Mouse (Mus musculus) limb, embryonic 14.5 days (tissue): Measurements from ENCODE around the gene P4hb. TPM values are rescaled to one million over a fixed set of nuclear protein-coding genes. Genes with fewer than 3 reads are reported as not detected.
A peak's percentile ranks its signal among the peaks of the same experiment; 100 is the strongest.

Experiments
- ATAC-seq: fragments of 200-750 bp; cut with Nextera tagmentation; 2 replicates; pipeline ENCODE4 v1.8.0; 2017; ENCODE audit warnings: low read depth, moderate number of reproducible peaks, moderate TSS enrichment; ENCODE audit not compliant: low FRiP score
- DNase-seq: peaks from one replicate; pipeline ENCODE4 v3.0.0-alpha.2; 2015; ENCODE audit warnings: low spot score
- H3K27ac ChIP-seq: fragments of 300-500 bp; sonication (generic); replicated peaks from 2 replicates; pipeline ENCODE4 v1.5.1; 2014; ENCODE audit warnings: low read depth, mild to moderate bottlenecking, low read length, moderate library complexity, mixed read lengths
- H3K27me3 ChIP-seq: fragments of 300-500 bp; sonication (generic); 2 replicates; pipeline ENCODE4 v1.6.1; 2014; ENCODE audit warnings: low read length, mixed read lengths; ENCODE audit not compliant: control insufficient read depth, insufficient read depth
- H3K36me3 ChIP-seq: fragments of 300-500 bp; sonication (generic); 2 replicates; pipeline ENCODE4 v1.6.1; 2014; ENCODE audit warnings: mild to moderate bottlenecking, low read length, moderate library complexity, mixed read lengths; ENCODE audit not compliant: control insufficient read depth, insufficient read depth
- H3K4me1 ChIP-seq: fragments of 300-500 bp; sonication (generic); 2 replicates; pipeline ENCODE4 v1.6.1; 2014; ENCODE audit warnings: antibody characterized with exemption, low read length, mixed read lengths; ENCODE audit not compliant: control insufficient read depth, insufficient read depth
- H3K4me2 ChIP-seq: fragments of 300-500 bp; sonication (generic); replicated peaks from 2 replicates; pipeline ENCODE4 v1.6.1; 2014; ENCODE audit warnings: low read depth, mild to moderate bottlenecking, low read length, moderate library complexity; ENCODE audit not compliant: severe bottlenecking
- H3K4me3 ChIP-seq: fragments of 300-500 bp; sonication (generic); replicated peaks from 2 replicates; pipeline ENCODE4 v1.5.1; 2014; ENCODE audit warnings: low read length
- H3K9ac ChIP-seq: fragments of 300-500 bp; sonication (generic); 2 replicates; pipeline ENCODE4 v1.6.1; 2014; ENCODE audit warnings: mild to moderate bottlenecking, low read depth, low read length, moderate library complexity; ENCODE audit not compliant: severe bottlenecking
- H3K9me3 ChIP-seq: fragments of 300-500 bp; sonication (generic); 2 replicates; pipeline ENCODE4 v1.6.1; 2016; ENCODE audit warnings: low read length; ENCODE audit not compliant: control insufficient read depth
- POLR2A ChIP-seq: fragments of 200-500 bp; IDR thresholded peaks from 2 replicates; pipeline ENCODE4 v1.8.0; 2012; ENCODE audit warnings: inconsistent platforms, mild to moderate bottlenecking, moderate library complexity, borderline replicate concordance; ENCODE audit not compliant: insufficient read depth, insufficient read length; ENCODE audit errors: extremely low read depth
- WGBS: fragments of 180-500 bp; shearing (Covaris S2); extraction: QIAGEN DNeasy Blood & Tissue Kit; methylation state at CpG from one replicate; pipeline ENCODE4 v1.1.7; 2014; 5-methylcytosine and 5-hydroxymethylcytosine counted together
- polyA plus RNA-seq, 2 experiments: library from polyadenylated mRNA; depleted of rRNA in 1 of 2; stranded (reverse) in 1 of 2; unstranded in 1 of 2; fragments of >200 nt; fragmentation: Nextera tagmentation in 1 of 2; extraction: Ambion mirVana in 1 of 2; gene quantifications; 2 replicates each; pipeline versions ENCODE4 v1.2.1 to v1.2.3; 2012 to 2014

P4hb gene
- polyA plus RNA-seq, 2 experiments = 645 to 988 TPM

DNA sequence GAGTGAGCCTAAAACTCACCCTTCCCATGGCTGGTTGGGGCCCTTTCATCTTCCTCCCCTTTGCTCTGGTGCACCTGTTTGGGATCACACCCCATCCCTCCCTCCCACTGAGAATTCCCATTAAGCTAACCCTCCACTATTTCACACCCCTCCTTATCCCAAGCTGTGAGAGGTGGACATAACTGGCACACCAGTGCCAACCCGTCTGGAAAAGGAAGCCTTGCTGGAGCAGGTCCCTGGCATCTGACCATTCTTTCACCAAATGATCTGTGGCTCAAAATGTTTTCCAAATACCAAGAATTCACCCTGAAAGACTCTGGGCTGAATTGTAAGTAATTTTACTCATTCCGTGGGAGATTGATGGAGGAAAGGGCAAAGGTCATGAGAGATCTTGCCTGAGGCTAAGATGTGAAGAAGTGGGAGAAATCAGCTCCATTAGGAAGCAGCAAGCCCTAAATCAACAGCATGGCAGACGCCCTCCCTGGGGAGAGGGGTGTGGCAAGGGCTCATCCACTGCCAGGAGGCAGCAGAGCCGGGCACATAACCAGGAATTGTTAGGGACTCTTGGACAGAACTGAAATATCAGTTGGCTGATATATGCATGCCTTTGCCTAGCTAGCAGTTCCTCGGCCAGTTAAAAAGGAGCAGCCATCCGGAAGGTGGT, 60.1 kb downstream of the P4hb start:
- Histone ChIP-seq H3K27me3 (no peaks in the 10 kb centered on the region), H3K27ac (no peak overlapping the region), H3K36me3 (no peaks in the 10 kb centered on the region), H3K4me3 (no peak overlapping the region), H3K9ac (no peak overlapping the region), H3K4me1 (no peaks in the 10 kb centered on the region), H3K4me2 (no peak overlapping the region), H3K9me3 (no peaks in the 10 kb centered on the region)
- no peak for TF ChIP-seq POLR2A
- DNase-seq (no peak), ATAC-seq (no peak)
- 35% methylated on average over 6 of the region's 6 CpGs for WGBS

DNA sequence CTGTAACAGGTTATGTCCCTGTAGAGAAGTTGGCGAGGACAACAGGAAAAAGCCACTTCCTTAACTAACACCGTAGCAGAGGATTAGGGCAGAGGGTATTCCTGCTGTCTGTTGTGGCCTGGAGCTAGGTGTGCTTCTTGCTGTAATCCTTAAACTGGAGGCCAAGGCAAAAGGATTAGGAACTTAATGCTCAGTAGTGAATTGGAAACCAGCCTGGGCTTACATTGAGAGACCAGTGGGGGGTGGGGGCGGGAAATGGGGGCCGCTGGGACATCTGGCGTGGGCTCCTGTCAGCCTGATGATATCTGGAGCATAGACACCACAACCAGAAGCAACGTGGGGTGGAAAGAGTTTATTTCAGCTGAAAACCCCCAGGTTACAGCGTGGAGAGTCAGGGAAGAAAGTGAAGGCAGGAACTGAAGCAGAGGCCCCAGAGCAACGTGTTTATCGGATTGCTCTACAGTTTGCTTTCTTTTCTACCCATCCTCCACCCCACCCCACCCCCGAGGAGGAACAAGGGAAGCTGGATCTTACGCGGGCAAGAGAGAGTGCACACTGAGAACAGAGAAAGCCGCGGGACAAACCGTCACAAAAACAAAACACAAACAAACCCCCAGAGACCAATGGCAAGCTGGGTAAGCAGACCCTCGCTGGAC, 62.5 kb downstream of the P4hb start:
- H3K36me3 ChIP-seq = no peaks in the 10 kb centered on the region
- peak overlapping the region; percentile 45 for H3K4me2 ChIP-seq
- TF ChIP-seq POLR2A = no peak
- no peaks in the 10 kb centered on the region for H3K27me3 ChIP-seq
- peak overlapping the region; percentile 24 for H3K4me3 ChIP-seq
- DNase-seq (no peak), ATAC-seq (no peak)
- no peaks in the 10 kb centered on the region for H3K9me3 ChIP-seq
- H3K4me1 ChIP-seq = no peaks in the 10 kb centered on the region
- H3K9ac ChIP-seq = peak overlapping the region; percentile 55
- no peak overlapping the region; the same call in 1 of the 2 replicates for H3K27ac ChIP-seq
- 7% methylated on average over 16 of the region's 16 CpGs for WGBS

Other genes with a start within 250 kb of the P4hb start
Only the 30 nearest of the 34 such genes appear.
- gene Faap100, start 194.5 kb downstream of the P4hb start, polyA plus RNA-seq (2012; rRNA removed) = 45.0 and 64.7 TPM in 2 replicates
- gene Faap100, start 194.5 kb downstream of the P4hb start, polyA plus RNA-seq (2014; fragmentation: Nextera tagmentation; extraction: Ambion mirVana) = 33.9 and 42.0 TPM in 2 replicates
- gene Nploc4, start 135.5 kb downstream of the P4hb start, polyA plus RNA-seq (2012; rRNA removed) = 51.5 and 59.2 TPM in 2 replicates
- gene Nploc4, start 135.5 kb downstream of the P4hb start, polyA plus RNA-seq (2014; fragmentation: Nextera tagmentation; extraction: Ambion mirVana) = 38.8 and 41.8 TPM in 2 replicates
- 0.20 and 0.23 TPM in 2 replicates for gene Tspan10, start 130.6 kb downstream of the P4hb start, polyA plus RNA-seq (2012; rRNA removed)
- not detected in 2 replicates for gene Tspan10, start 130.6 kb downstream of the P4hb start, polyA plus RNA-seq (2014; fragmentation: Nextera tagmentation; extraction: Ambion mirVana)
- 0.31 and 0.70 TPM in 2 replicates for gene Pde6g, start 119.8 kb downstream of the P4hb start, polyA plus RNA-seq (2012; rRNA removed)
- not detected in 2 replicates for gene Pde6g, start 119.8 kb downstream of the P4hb start, polyA plus RNA-seq (2014; fragmentation: Nextera tagmentation; extraction: Ambion mirVana)
- gene Oxld1, start 115.2 kb downstream of the P4hb start, polyA plus RNA-seq (2012; rRNA removed) = 12.3 and 14.7 TPM in 2 replicates
- gene Oxld1, start 115.2 kb downstream of the P4hb start, polyA plus RNA-seq (2014; fragmentation: Nextera tagmentation; extraction: Ambion mirVana) = 12.8 and 14.3 TPM in 2 replicates
- 42.1 and 43.0 TPM in 2 replicates for gene Ccdc137, start 115.1 kb downstream of the P4hb start, polyA plus RNA-seq (2012; rRNA removed)
- gene Ccdc137, start 115.1 kb downstream of the P4hb start, polyA plus RNA-seq (2014; fragmentation: Nextera tagmentation; extraction: Ambion mirVana) = 29.2 TPM in 2 replicates
- gene Arl16, start 105.6 kb downstream of the P4hb start, polyA plus RNA-seq (2012; rRNA removed) = 45.2 and 52.7 TPM in 2 replicates
- gene Arl16, start 105.6 kb downstream of the P4hb start, polyA plus RNA-seq (2014; fragmentation: Nextera tagmentation; extraction: Ambion mirVana) = 48.9 and 49.7 TPM in 2 replicates
- gene Mrpl12, start 88.6 kb downstream of the P4hb start, polyA plus RNA-seq (2012; rRNA removed) = 87.0 and 101 TPM in 2 replicates
- 127 and 142 TPM in 2 replicates for gene Mrpl12, start 88.6 kb downstream of the P4hb start, polyA plus RNA-seq (2014; fragmentation: Nextera tagmentation; extraction: Ambion mirVana)
- gene Slc25a10, start 81.4 kb downstream of the P4hb start, polyA plus RNA-seq (2012; rRNA removed) = 54.4 and 75.1 TPM in 2 replicates
- 44.1 and 44.4 TPM in 2 replicates for gene Slc25a10, start 81.4 kb downstream of the P4hb start, polyA plus RNA-seq (2014; fragmentation: Nextera tagmentation; extraction: Ambion mirVana)
- 11.2 and 15.0 TPM in 2 replicates for gene Gcgr, start 42.6 kb downstream of the P4hb start, polyA plus RNA-seq (2012; rRNA removed)
- 4.9 and 6.3 TPM in 2 replicates for gene Gcgr, start 42.6 kb downstream of the P4hb start, polyA plus RNA-seq (2014; fragmentation: Nextera tagmentation; extraction: Ambion mirVana)
- 203 and 265 TPM in 2 replicates for gene Mcrip1, start 23.5 kb downstream of the P4hb start, polyA plus RNA-seq (2012; rRNA removed)
- gene Mcrip1, start 23.5 kb downstream of the P4hb start, polyA plus RNA-seq (2014; fragmentation: Nextera tagmentation; extraction: Ambion mirVana) = 271 and 274 TPM in 2 replicates
- 2.7 and 3.7 TPM in 2 replicates for gene Ppp1r27, start 22.1 kb downstream of the P4hb start, polyA plus RNA-seq (2012; rRNA removed)
- 3.3 and 3.5 TPM in 2 replicates for gene Ppp1r27, start 22.1 kb downstream of the P4hb start, polyA plus RNA-seq (2014; fragmentation: Nextera tagmentation; extraction: Ambion mirVana)
- gene Arhgdia, start 8.4 kb upstream of the P4hb start, polyA plus RNA-seq (2012; rRNA removed) = 610 and 750 TPM in 2 replicates
- gene Arhgdia, start 8.4 kb upstream of the P4hb start, polyA plus RNA-seq (2014; fragmentation: Nextera tagmentation; extraction: Ambion mirVana) = 566 and 572 TPM in 2 replicates
- gene Alyref, start 25.1 kb upstream of the P4hb start, polyA plus RNA-seq (2012; rRNA removed) = 96.8 and 143 TPM in 2 replicates
- 478 TPM in 2 replicates for gene Alyref, start 25.1 kb upstream of the P4hb start, polyA plus RNA-seq (2014; fragmentation: Nextera tagmentation; extraction: Ambion mirVana)
- gene Anapc11, start 25.2 kb upstream of the P4hb start, polyA plus RNA-seq (2012; rRNA removed) = 190 and 205 TPM in 2 replicates
- 248 and 254 TPM in 2 replicates for gene Anapc11, start 25.2 kb upstream of the P4hb start, polyA plus RNA-seq (2014; fragmentation: Nextera tagmentation; extraction: Ambion mirVana)
- 2.1 and 3.3 TPM in 2 replicates for gene Npb, start 35.2 kb upstream of the P4hb start, polyA plus RNA-seq (2012; rRNA removed)
- gene Npb, start 35.2 kb upstream of the P4hb start, polyA plus RNA-seq (2014; fragmentation: Nextera tagmentation; extraction: Ambion mirVana) = 2.1 and 2.7 TPM in 2 replicates
- gene Pcyt2, start 44.7 kb upstream of the P4hb start, polyA plus RNA-seq (2012; rRNA removed) = 247 and 305 TPM in 2 replicates
- 101 and 119 TPM in 2 replicates for gene Pcyt2, start 44.7 kb upstream of the P4hb start, polyA plus RNA-seq (2014; fragmentation: Nextera tagmentation; extraction: Ambion mirVana)
- 43.7 and 47.0 TPM in 2 replicates for gene Sirt7, start 52.0 kb upstream of the P4hb start, polyA plus RNA-seq (2012; rRNA removed)
- 27.5 and 28.9 TPM in 2 replicates for gene Sirt7, start 52.0 kb upstream of the P4hb start, polyA plus RNA-seq (2014; fragmentation: Nextera tagmentation; extraction: Ambion mirVana)
- gene Mafg, start 60.3 kb upstream of the P4hb start, polyA plus RNA-seq (2012; rRNA removed) = 56.9 and 67.7 TPM in 2 replicates
- 26.1 and 30.5 TPM in 2 replicates for gene Mafg, start 60.3 kb upstream of the P4hb start, polyA plus RNA-seq (2014; fragmentation: Nextera tagmentation; extraction: Ambion mirVana)
- 66.4 and 78.8 TPM in 2 replicates for gene Pycr1, start 70.5 kb upstream of the P4hb start, polyA plus RNA-seq (2012; rRNA removed)
- gene Pycr1, start 70.5 kb upstream of the P4hb start, polyA plus RNA-seq (2014; fragmentation: Nextera tagmentation; extraction: Ambion mirVana) = 50.3 and 56.9 TPM in 2 replicates
- 0.22 and 0.60 TPM in 2 replicates for gene Myadml2, start 74.9 kb upstream of the P4hb start, polyA plus RNA-seq (2012; rRNA removed)
- gene Myadml2, start 74.9 kb upstream of the P4hb start, polyA plus RNA-seq (2014; fragmentation: Nextera tagmentation; extraction: Ambion mirVana) = 0.68 and 1.6 TPM in 2 replicates
- gene Notum, start 87.9 kb upstream of the P4hb start, polyA plus RNA-seq (2012; rRNA removed) = 12.8 and 17.7 TPM in 2 replicates
- 4.6 and 4.7 TPM in 2 replicates for gene Notum, start 87.9 kb upstream of the P4hb start, polyA plus RNA-seq (2014; fragmentation: Nextera tagmentation; extraction: Ambion mirVana)
- gene Aspscr1, start 99.7 kb upstream of the P4hb start, polyA plus RNA-seq (2012; rRNA removed) = 73.9 and 88.6 TPM in 2 replicates
- 96.1 and 101 TPM in 2 replicates for gene Aspscr1, start 99.7 kb upstream of the P4hb start, polyA plus RNA-seq (2014; fragmentation: Nextera tagmentation; extraction: Ambion mirVana)
- gene Cenpx, start 140.5 kb upstream of the P4hb start, polyA plus RNA-seq (2012; rRNA removed) = 101 and 107 TPM in 2 replicates
- 159 and 161 TPM in 2 replicates for gene Cenpx, start 140.5 kb upstream of the P4hb start, polyA plus RNA-seq (2014; fragmentation: Nextera tagmentation; extraction: Ambion mirVana)
- gene Lrrc45, start 140.7 kb upstream of the P4hb start, polyA plus RNA-seq (2012; rRNA removed) = 91.3 and 98.3 TPM in 2 replicates
- 48.1 and 51.7 TPM in 2 replicates for gene Lrrc45, start 140.7 kb upstream of the P4hb start, polyA plus RNA-seq (2014; fragmentation: Nextera tagmentation; extraction: Ambion mirVana)
- 90.1 and 95.1 TPM in 2 replicates for gene Rac3, start 148.2 kb upstream of the P4hb start, polyA plus RNA-seq (2012; rRNA removed)
- 14.1 and 18.3 TPM in 2 replicates for gene Rac3, start 148.2 kb upstream of the P4hb start, polyA plus RNA-seq (2014; fragmentation: Nextera tagmentation; extraction: Ambion mirVana)
- 18.5 and 21.4 TPM in 2 replicates for gene Dcxr, start 154.0 kb upstream of the P4hb start, polyA plus RNA-seq (2012; rRNA removed)
- 21.8 and 26.2 TPM in 2 replicates for gene Dcxr, start 154.0 kb upstream of the P4hb start, polyA plus RNA-seq (2014; fragmentation: Nextera tagmentation; extraction: Ambion mirVana)
- gene Cbr2, start 158.9 kb upstream of the P4hb start, polyA plus RNA-seq (2012; rRNA removed) = 11.9 and 19.6 TPM in 2 replicates
- gene Cbr2, start 158.9 kb upstream of the P4hb start, polyA plus RNA-seq (2014; fragmentation: Nextera tagmentation; extraction: Ambion mirVana) = 7.3 and 10.8 TPM in 2 replicates
- 1.8 and 1.9 TPM in 2 replicates for gene Hmga1b, start 189.5 kb upstream of the P4hb start, polyA plus RNA-seq (2012; rRNA removed)
- gene Hmga1b, start 189.5 kb upstream of the P4hb start, polyA plus RNA-seq (2014; fragmentation: Nextera tagmentation; extraction: Ambion mirVana) = 4.2 and 4.5 TPM in 2 replicates
- 61.0 and 79.7 TPM in 2 replicates for gene Rfng, start 211.0 kb upstream of the P4hb start, polyA plus RNA-seq (2012; rRNA removed)
- gene Rfng, start 211.0 kb upstream of the P4hb start, polyA plus RNA-seq (2014; fragmentation: Nextera tagmentation; extraction: Ambion mirVana) = 36.8 and 39.0 TPM in 2 replicates